Mouse (Mus musculus) bone marrow, adult 2 months (tissue): ENCODE results near the gene Trex1. TPM values are rescaled to one million over a fixed set of nuclear protein-coding genes. Genes with fewer than 3 reads are reported as not detected.

Experiments used
- H3K27ac ChIP-seq: fragments of 200-500 bp; 2 replicates; pipeline ENCODE4 v1.5.1; 2012; ENCODE audit warnings: low read depth, mild to moderate bottlenecking, control low read depth, inconsistent platforms, low read length; ENCODE audit not compliant: control insufficient read depth, poor library complexity, insufficient read depth
- H3K4me1 ChIP-seq: fragments of 200-500 bp; 2 replicates; pipeline ENCODE4 v1.6.1; 2011; ENCODE audit warnings: low read length; ENCODE audit not compliant: control insufficient read depth, insufficient read depth
- H3K4me3 ChIP-seq: fragments of 200-500 bp; replicated peaks from 2 replicates; pipeline ENCODE3; 2011; ENCODE audit warnings: mild to moderate bottlenecking, low read depth, low read length, control low read depth; ENCODE audit not compliant: control insufficient read depth
- CTCF ChIP-seq: fragments of 200-500 bp; IDR thresholded peaks from 2 replicates; pipeline ENCODE4 v1.5.1; 2011; ENCODE audit warnings: low read length, control low read depth; ENCODE audit not compliant: control insufficient read depth, insufficient read depth
- POLR2A ChIP-seq: fragments of 200-500 bp; IDR thresholded peaks from 2 replicates; pipeline ENCODE4 v1.6.1; 2011; ENCODE audit warnings: low read depth, mild to moderate bottlenecking, control low read depth, low read length, borderline replicate concordance; ENCODE audit not compliant: control insufficient read depth
- WGBS: fragments of 180-500 bp; shearing (Covaris S2); methylation state at CpG from one replicate; pipeline ENCODE4 v1.1.7; 2018; 5-methylcytosine and 5-hydroxymethylcytosine counted together
- polyA plus RNA-seq: library from polyadenylated mRNA; stranded (reverse); fragments of >200 nt; gene quantifications from 2 replicates; pipeline ENCODE4 v1.2.4, GENCODE M21; 2011; ENCODE audit warnings: low replicate concordance; ENCODE audit not compliant: missing spikeins, insufficient read depth, insufficient read length

Gene Trex1
- polyA plus RNA-seq, 1 experiment: 19.5 TPM

DNA sequence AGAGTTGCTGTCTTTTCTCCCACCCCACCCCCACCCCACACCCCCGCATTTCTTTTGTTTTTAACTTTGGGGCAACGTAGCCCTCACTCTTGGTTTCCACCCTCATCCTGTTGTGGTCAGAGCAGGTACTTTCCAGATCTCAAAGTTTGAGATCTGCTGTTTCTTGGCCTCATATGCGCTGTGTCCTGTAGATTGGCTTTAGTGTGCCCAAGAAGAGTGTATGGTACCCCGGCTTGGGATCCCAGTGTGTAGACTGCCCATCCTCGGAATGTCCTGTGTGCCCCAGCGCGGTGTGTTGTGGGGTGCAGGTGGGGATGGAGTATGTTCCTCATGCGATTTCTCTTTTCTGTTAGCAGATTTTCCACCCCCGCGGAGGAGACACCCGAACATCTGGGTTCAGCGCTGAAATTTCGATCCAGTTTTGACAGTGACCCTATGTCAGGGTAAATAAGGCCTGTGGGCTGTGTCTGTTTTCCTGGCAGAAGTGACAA, 8.5 kb downstream of the Trex1 start:
- TF ChIP-seq CTCF: no peak
- WGBS: 9% methylated on average over 13 of the region's 13 CpGs
- Histone ChIP-seq H3K27ac (peak overlapping the region; percentile 89), H3K4me1 (peaks cover 5% of the 10 kb centered on the region), H3K4me3 (peak overlapping the region; percentile 65)

DNA sequence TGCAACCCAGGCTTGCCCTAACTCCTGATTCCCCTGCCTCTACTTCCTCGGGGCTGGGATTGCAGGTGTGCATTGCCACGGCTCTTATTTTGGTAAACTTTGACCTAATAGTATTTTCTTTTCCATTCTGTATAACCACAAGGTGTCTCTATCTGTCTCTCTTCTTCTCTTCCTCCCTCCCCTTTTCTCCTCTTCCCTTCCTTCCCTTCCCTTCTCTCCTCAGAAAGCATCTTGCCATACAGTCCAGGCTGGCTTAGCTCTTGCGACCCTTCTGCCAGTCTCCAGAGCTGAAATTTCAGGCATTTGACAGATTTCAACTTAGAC, 8.9 kb downstream of the Trex1 start:
- WGBS: 15% methylated on average over 3 of the region's 3 CpGs
- peak overlapping the region; percentile 21 for H3K4me3 ChIP-seq
- peaks cover 5% of the 10 kb centered on the region for H3K4me1 ChIP-seq
- H3K27ac ChIP-seq: peak overlapping the region; percentile 69
- no peak for TF ChIP-seq CTCF
- TF ChIP-seq POLR2A: no peak

DNA sequence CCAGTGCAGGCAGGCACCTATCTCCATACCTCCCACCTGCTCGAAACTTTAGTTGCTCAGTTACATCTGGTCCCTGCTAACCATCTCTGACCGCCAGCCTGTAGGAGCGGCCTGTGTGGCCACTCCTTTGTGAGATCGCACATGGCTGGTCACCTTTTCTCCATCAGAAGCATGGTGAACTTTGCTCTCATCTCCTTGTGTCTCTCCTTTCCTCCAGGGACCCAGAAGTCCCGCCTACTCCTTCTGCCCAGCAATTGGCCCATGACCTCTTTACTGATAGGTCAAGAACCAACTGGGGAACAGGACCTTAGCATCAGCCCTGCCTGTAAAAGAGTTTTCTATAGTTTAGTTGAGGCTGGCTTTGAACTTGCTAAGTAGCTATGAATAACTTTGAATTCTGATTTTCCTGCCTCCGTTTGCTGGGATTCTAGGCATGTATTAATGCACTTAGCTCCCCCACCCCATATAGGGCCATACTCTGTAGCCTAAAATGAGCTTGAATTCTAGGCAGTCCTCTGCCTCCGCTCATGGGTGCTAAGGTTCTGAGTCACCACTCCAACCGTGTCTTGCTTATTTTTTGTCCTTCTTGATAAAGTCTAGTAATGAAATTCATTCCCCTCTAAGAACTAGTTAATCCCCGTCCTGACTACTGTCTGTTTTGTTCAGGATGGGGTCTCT, 9.4 kb downstream of the Trex1 start:
- peak overlapping the region; percentile 69 for H3K27ac ChIP-seq
- 68% methylated on average over 9 of the region's 9 CpGs for WGBS
- no peak overlapping the region for H3K4me3 ChIP-seq
- no peak for TF ChIP-seq POLR2A
- TF ChIP-seq CTCF: no peak
- peaks cover 2% of the 10 kb centered on the region for H3K4me1 ChIP-seq

DNA sequence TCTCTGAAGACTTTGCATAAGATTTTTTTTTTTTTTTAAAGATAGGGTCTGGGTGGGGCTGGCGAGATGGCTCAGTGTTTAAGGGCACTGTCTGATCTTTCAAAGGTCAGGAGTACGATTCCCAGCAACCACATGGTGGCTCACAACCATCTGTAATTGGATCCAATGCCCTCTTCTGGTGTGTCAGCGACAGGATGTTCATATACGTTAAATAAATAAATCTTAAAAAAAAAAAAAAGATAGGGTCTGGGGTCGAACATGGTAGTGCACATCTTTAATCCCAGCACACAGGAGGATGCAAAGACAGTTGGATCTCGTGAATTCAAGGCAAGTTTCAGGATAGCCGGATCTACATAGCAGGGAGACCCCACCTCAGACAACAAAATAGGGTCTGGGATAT, 10.2 kb downstream of the Trex1 start:
- 71% methylated on average over 7 of the region's 7 CpGs for WGBS
- Histone ChIP-seq H3K4me1 (peaks cover 2% of the 10 kb centered on the region), H3K27ac (no peak overlapping the region), H3K4me3 (no peak overlapping the region)
- TF ChIP-seq CTCF: no peak
- no peak for TF ChIP-seq POLR2A

DNA sequence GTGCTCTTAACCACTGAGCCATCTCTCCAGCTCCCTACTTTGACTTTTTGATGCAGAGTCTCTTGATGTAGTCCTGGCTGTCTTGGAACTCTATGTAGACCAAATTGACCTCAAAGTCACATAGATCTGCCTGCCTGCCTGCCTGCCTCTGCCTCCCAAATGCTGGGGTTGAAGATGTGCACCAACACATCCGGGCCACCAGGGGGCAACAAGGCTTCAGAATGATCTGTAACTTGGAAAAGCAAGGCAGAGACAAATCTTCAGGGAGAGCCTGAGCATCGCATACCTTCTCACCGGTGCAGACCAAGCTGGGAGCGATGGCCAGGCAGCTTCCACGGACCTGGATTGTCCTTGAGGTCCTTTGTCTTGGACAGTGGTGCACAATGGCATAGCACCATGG, 13.2 kb downstream of the Trex1 start:
- TF ChIP-seq CTCF (peak; percentile 90), POLR2A (no peak)
- Histone ChIP-seq H3K4me1 (peaks cover 2% of the 10 kb centered on the region), H3K4me3 (no peak overlapping the region), H3K27ac (no peak overlapping the region)
- 30% methylated on average over 5 of the region's 5 CpGs for WGBS

DNA sequence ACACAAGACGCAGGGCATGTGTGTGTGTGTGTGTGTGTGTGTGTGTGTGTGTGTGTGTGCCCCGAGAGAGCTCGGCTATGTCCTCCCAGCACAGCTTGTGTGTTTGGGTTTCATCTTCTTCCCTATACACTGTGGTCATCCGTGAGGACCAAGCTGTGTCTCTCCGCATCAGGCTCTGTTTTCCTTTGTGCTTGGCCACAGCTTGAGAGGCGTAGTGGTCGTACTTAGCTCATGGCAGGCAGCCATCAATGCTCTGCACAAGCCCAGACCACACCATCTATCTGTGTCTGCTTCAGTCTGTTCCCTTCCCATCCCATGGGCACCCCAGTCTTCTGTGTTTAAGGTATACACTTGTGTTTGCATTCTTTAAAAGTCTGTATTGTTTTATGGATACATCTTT, 18.2 kb downstream of the Trex1 start:
- 70% methylated on average over 7 of the region's 7 CpGs for WGBS
- Histone ChIP-seq H3K27ac (no peak overlapping the region), H3K4me1 (no peaks in the 10 kb centered on the region; the same call in 1 of the 2 replicates), H3K4me3 (no peak overlapping the region)
- TF ChIP-seq CTCF (no peak), POLR2A (no peak)

DNA sequence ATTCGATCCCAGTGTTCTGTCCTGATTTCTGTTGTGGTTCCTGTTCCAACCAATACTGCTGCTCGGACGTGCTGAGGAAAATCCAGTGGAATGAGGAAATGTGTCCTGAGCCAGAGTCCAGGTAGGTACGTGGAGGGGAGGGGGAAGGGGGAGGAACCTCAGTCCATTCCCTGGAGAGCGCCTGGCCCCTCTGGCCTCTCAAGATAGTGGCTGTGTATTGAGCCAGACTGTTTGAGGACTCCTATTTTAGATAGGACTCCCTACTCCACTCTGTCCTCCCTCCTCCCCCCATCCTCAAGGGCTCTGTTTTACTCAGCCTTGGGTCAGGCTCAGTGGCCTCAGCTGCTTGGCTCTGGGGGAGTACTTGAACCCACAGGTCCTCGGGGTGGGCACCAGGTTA, 18.6 kb downstream of the Trex1 start:
- Histone ChIP-seq H3K27ac (no peak overlapping the region), H3K4me3 (no peak overlapping the region), H3K4me1 (no peaks in the 10 kb centered on the region; the same call in 1 of the 2 replicates)
- 75% methylated on average over 6 of the region's 6 CpGs for WGBS
- TF ChIP-seq POLR2A: no peak
- TF ChIP-seq CTCF: no peak

DNA sequence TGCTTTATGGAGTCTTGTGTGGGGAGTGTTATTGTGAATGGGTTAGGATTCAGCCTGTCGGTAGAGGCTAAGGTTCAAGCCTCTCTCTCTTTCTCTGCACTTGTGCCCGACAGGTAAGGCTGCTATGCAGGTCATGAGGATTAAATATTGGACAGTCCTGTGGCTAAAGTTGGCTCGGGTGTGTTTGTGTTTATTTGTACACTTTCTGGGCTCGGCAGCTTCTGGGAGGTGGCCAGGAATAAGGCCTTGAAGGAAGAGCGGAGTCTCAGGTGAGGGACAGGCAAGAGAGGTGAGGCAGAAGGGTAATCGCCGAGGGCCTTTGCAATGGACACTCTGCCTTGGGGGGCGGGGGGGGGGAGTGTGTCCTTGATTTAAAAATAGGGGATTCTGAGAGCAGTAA, 19.3 kb downstream of the Trex1 start:
- Histone ChIP-seq H3K4me3 (no peak overlapping the region), H3K27ac (no peak overlapping the region), H3K4me1 (no peaks in the 10 kb centered on the region; the same call in 1 of the 2 replicates)
- WGBS: 81% methylated on average over 8 of the region's 8 CpGs
- TF ChIP-seq POLR2A (no peak), CTCF (no peak)

DNA sequence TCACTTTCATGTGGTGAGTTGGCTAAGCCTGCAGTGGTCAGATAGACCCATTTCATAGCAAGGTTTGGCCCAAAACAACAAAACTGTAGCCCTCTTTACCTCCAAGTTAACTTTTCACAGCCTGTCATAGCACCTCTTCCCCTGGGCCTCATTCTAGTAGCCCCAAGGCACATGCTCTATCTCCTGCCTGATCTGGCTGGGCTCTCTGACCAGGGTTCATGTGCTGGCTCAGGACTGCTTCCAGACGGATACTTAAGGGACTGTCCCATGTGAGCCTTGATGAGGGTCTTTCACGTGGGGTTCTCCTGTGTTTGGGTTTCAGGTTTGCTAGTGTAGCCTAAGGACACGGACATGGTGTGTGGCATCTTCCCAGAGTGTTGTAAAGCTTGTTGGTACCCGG, 19.9 kb downstream of the Trex1 start:
- H3K4me1 ChIP-seq: no peaks in the 10 kb centered on the region; the same call in 1 of the 2 replicates
- no peak for TF ChIP-seq POLR2A
- TF ChIP-seq CTCF: no peak
- no peak overlapping the region for H3K27ac ChIP-seq
- 73% methylated on average over 4 of the region's 4 CpGs for WGBS
- peak overlapping the region; percentile 78 for H3K4me3 ChIP-seq
